Mouse (Mus musculus): ENCODE measurements at regions not wholly inside any gene's neighbourhood (a gene's known extent, or its start where the extent isn't known, plus 50 kb on each side); places are given as distances from the start of the nearest gene placed in this dataset.

GRCm38 (mm10) chr14:80789131-80789530 is 805.2 kb downstream of the Olfm4 start:
- TF ChIP-seq POLR2A (IDR thresholded peaks at IDR 0.05; ENCODE audit: borderline replicate concordance, extremely low read depth, low read depth, low read length) (no peak), CTCF (IDR thresholded peaks at IDR 0.05; ENCODE audit: insufficient read depth, low read length) (no peak)
- H3K4me3 ChIP-seq (replicated peaks; ENCODE audit: extremely low read depth, low read depth, low read length) = no peak overlapping the region
- no peak for DNase-seq
- 67% methylated on average over 1 of the region's 1 CpGs for WGBS
- no peaks in the 10 kb centered on the region for H3K4me1 ChIP-seq (ENCODE audit: control insufficient read depth, insufficient read depth, low read length)

GRCm38 (mm10) chr14:80799370-80799959 is 815.6 kb downstream of the Olfm4 start:
- no peak for DNase-seq
- WGBS = 71% methylated on average over 6 of the region's 6 CpGs
- Histone ChIP-seq H3K4me3 (replicated peaks; ENCODE audit: extremely low read depth, low read depth, low read length) (no peak overlapping the region), H3K4me1 (ENCODE audit: control insufficient read depth, insufficient read depth, low read length) (no peaks in the 10 kb centered on the region)
- TF ChIP-seq POLR2A (IDR thresholded peaks at IDR 0.05; ENCODE audit: borderline replicate concordance, extremely low read depth, low read depth, low read length) (no peak), CTCF (IDR thresholded peaks at IDR 0.05; ENCODE audit: insufficient read depth, low read length) (no peak)

GRCm38 (mm10) chr14:80830476-80830875 is 846.6 kb downstream of the Olfm4 start:
- no peak for DNase-seq
- no peak overlapping the region for H3K4me3 ChIP-seq (replicated peaks; ENCODE audit: extremely low read depth, low read depth, low read length)

GRCm38 (mm10) chr14:80844550-80844949 is 860.7 kb downstream of the Olfm4 start:
- WGBS = 79% methylated on average over 4 of the region's 4 CpGs
- H3K4me3 ChIP-seq (replicated peaks; ENCODE audit: extremely low read depth, low read depth, low read length) = no peak overlapping the region
- no peaks in the 10 kb centered on the region for H3K4me1 ChIP-seq (ENCODE audit: control insufficient read depth, insufficient read depth, low read length)
- TF ChIP-seq CTCF (IDR thresholded peaks at IDR 0.05; ENCODE audit: insufficient read depth, low read length) (no peak), POLR2A (IDR thresholded peaks at IDR 0.05; ENCODE audit: borderline replicate concordance, extremely low read depth, low read depth, low read length) (no peak)
- no peak for DNase-seq

More at GRCm38 (mm10) chr14:80830476-80830875, 846.6 kb downstream of the Olfm4 start:
- WGBS = 69% methylated on average over 3 of the region's 3 CpGs
- H3K4me1 ChIP-seq (ENCODE audit: control insufficient read depth, insufficient read depth, low read length) = no peaks in the 10 kb centered on the region
- TF ChIP-seq POLR2A (IDR thresholded peaks at IDR 0.05; ENCODE audit: borderline replicate concordance, extremely low read depth, low read depth, low read length) (no peak), CTCF (IDR thresholded peaks at IDR 0.05; ENCODE audit: insufficient read depth, low read length) (no peak)

GRCm38 (mm10) chr14:80845576-80846269 is 861.8 kb downstream of the Olfm4 start:
- no peak overlapping the region for H3K4me3 ChIP-seq (replicated peaks; ENCODE audit: extremely low read depth, low read depth, low read length)
- no peak for TF ChIP-seq POLR2A (IDR thresholded peaks at IDR 0.05; ENCODE audit: borderline replicate concordance, extremely low read depth, low read depth, low read length)
- TF ChIP-seq CTCF (IDR thresholded peaks at IDR 0.05; ENCODE audit: insufficient read depth, low read length) = peak; percentile 23; the same call in 1 of the 2 replicates
- DNase-seq = peak; percentile 42
- 27% methylated on average over 14 of the region's 14 CpGs for WGBS
- H3K4me1 ChIP-seq (ENCODE audit: control insufficient read depth, insufficient read depth, low read length) = no peaks in the 10 kb centered on the region

- DNase-seq = no peak
- TF ChIP-seq CTCF (IDR thresholded peaks at IDR 0.05; ENCODE audit: insufficient read depth, low read length) = no peak
- TF ChIP-seq POLR2A (IDR thresholded peaks at IDR 0.05; ENCODE audit: borderline replicate concordance, extremely low read depth, low read depth, low read length) = no peak
- H3K4me3 ChIP-seq (replicated peaks; ENCODE audit: extremely low read depth, low read depth, low read length) = no peak overlapping the region
- H3K4me1 ChIP-seq (ENCODE audit: control insufficient read depth, insufficient read depth, low read length) = no peaks in the 10 kb centered on the region
- WGBS = 77% methylated on average over 9 of the region's 9 CpGs
These were observed 862.7 kb downstream of the Olfm4 start for GRCm38 (mm10) chr14:80846420-80847083.

All from lung, adult 2 months (tissue).